Mouse (Mus musculus) liver, postnatal 0 days (tissue): ENCODE measurements around the gene Fer1l4. TPM values are rescaled to one million over a fixed set of nuclear protein-coding genes. Genes with fewer than 3 reads are reported as not detected.

Experiments used
- ATAC-seq: fragments of 200-750 bp; cut with Nextera tagmentation; 2 replicates; pipeline ENCODE4 v1.8.0; 2017; ENCODE audit warnings: mild to moderate bottlenecking, moderate library complexity
- DNase-seq: peaks from one replicate; pipeline ENCODE4 v3.0.0-alpha.2; 2016
- H3K27ac ChIP-seq: fragments of 300-500 bp; sonication (generic); 2 replicates; pipeline ENCODE4 v1.5.1; 2014; ENCODE audit warnings: antibody characterized with exemption, moderate library complexity, mild to moderate bottlenecking, low read depth
- H3K27me3 ChIP-seq: fragments of 300-500 bp; sonication (generic); 2 replicates; pipeline ENCODE4 v1.6.1; 2014; ENCODE audit warnings: low read length, control low read depth, mixed read lengths; ENCODE audit not compliant: insufficient read depth
- H3K36me3 ChIP-seq: fragments of 300-500 bp; sonication (generic); replicated peaks from 2 replicates; pipeline ENCODE4 v1.6.1; 2014; ENCODE audit warnings: mild to moderate bottlenecking, control low read depth, low read length, moderate library complexity, mixed read lengths; ENCODE audit not compliant: insufficient read depth
- H3K4me1 ChIP-seq: fragments of 300-500 bp; sonication (generic); 2 replicates; pipeline ENCODE4 v1.6.1; 2014; ENCODE audit warnings: antibody characterized with exemption, mild to moderate bottlenecking, control low read depth; ENCODE audit not compliant: insufficient read depth
- H3K4me2 ChIP-seq: fragments of 300-500 bp; sonication (generic); 2 replicates; pipeline ENCODE4 v1.6.1; 2014; ENCODE audit warnings: low read depth, mild to moderate bottlenecking, low read length, moderate library complexity, mixed read lengths
- H3K4me3 ChIP-seq: fragments of 300-500 bp; sonication (generic); 2 replicates; pipeline ENCODE4 v1.5.1; 2014; ENCODE audit warnings: low read depth, low read length
- H3K9ac ChIP-seq: fragments of 300-500 bp; sonication (generic); replicated peaks from 2 replicates; pipeline ENCODE4 v1.6.1; 2014; ENCODE audit warnings: mild to moderate bottlenecking, moderate library complexity
- H3K9me3 ChIP-seq: fragments of 300-500 bp; sonication (generic); 2 replicates; pipeline ENCODE4 v1.6.1; 2016; ENCODE audit warnings: mild to moderate bottlenecking, control low read depth, low read length, mixed read lengths
- CTCF ChIP-seq: sonication (generic); IDR thresholded peaks from 2 replicates; pipeline ENCODE4 v1.5.1; 2016; ENCODE audit warnings: antibody characterized with exemption, low read depth
- EP300 ChIP-seq: IDR thresholded peaks from 2 replicates; pipeline ENCODE4 v1.6.1; 2016; ENCODE audit warnings: antibody characterized with exemption, low read depth, mild to moderate bottlenecking
- WGBS: fragments of 180-500 bp; shearing (Covaris S2); extraction: QIAGEN DNeasy Blood & Tissue Kit; methylation state at CpG from one replicate; pipeline ENCODE4 v1.1.7; 2014; ENCODE audit not compliant: insufficient replicate concordance; 5-methylcytosine and 5-hydroxymethylcytosine counted together
- polyA plus RNA-seq: library from polyadenylated mRNA; unstranded; fragments of >200 nt; fragmentation: Nextera tagmentation; extraction: Ambion mirVana; gene quantifications from 2 replicates; pipeline ENCODE4 v1.2.1, GENCODE M21; 2015

The Fer1l4 gene
- polyA plus RNA-seq, result not detected in 2 replicates

DNA sequence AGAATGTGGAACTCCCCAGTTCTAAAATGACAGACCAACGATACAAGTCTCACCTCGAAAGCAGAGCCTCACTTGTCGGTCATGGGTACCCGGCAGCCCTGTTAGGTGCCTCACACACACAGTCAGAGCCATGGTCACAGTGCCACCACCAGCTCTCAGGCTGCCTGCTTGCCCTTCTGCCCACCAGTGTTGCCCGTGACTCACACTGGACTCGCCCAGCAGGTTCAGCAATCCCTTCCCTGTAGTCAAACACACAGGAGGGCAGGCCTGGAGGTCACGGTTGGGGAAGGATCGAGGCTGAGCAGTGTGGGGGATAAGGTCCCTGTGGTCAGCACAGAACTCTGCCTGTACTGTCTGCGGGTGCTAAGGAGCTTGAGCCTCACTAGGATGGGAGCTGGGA lies at the start of gene Fer1l4:
TSS of gene Fer1l4 (minus strand) at position 132 of the 400 bp plus-strand sequence.
- no peak for TF ChIP-seq CTCF
- TF ChIP-seq EP300, result no peak
- WGBS, result 58% methylated on average over 9 of the region's 9 CpGs
- DNase-seq (no peak), ATAC-seq (no peak)
- Histone ChIP-seq H3K27me3 (0 out of 2 replicates have a peak, but pooled peaks cover 4% of the 10 kb centered on the region), H3K4me2 (no peak within 1 kb of the TSS), H3K9me3 (no peaks in the 10 kb centered on the region), H3K27ac (no peak within 1 kb of the TSS), H3K9ac (no peak within 1 kb of the TSS), H3K36me3 (no peaks in the 10 kb centered on the region), H3K4me1 (no peaks in the 10 kb centered on the region), H3K4me3 (no peak within 1 kb of the TSS)

DNA sequence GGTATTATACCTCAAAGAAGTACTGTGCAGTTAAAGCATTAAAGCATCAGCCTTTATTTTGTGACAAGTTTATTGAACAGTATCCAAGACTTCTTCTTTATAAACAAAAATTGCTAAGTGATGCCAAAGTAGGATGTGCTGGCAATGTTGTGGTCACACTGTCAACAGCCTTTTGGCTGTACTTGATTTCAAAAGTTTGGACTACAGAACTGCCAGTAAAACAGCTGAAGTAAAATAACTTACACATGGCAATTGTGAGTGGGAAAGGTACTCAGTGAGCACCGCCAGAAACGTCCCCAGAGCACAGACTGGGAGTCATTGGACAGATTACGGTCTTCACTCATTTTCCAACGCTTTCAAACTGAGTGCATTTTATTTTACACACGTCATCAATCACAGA lies 39.2 kb upstream of the Fer1l4 start:
- Histone ChIP-seq H3K9me3 (no peaks in the 10 kb centered on the region), H3K27me3 (no peaks in the 10 kb centered on the region), H3K36me3 (peaks cover 34% of the 10 kb centered on the region), H3K27ac (no peak overlapping the region), H3K9ac (no peak overlapping the region), H3K4me1 (0 out of 2 replicates have a peak, but pooled peaks cover 2% of the 10 kb centered on the region), H3K4me2 (no peak overlapping the region), H3K4me3 (no peak overlapping the region)
- TF ChIP-seq CTCF (no peak), EP300 (no peak)
- 80% methylated on average over 5 of the region's 5 CpGs for WGBS
- DNase-seq, result no peak
- no peak for ATAC-seq

- no peak overlapping the region for H3K9ac ChIP-seq
- no peaks in the 10 kb centered on the region for H3K27me3 ChIP-seq
- H3K9me3 ChIP-seq, result no peaks in the 10 kb centered on the region
- no peak overlapping the region for H3K4me3 ChIP-seq
- 100% methylated on average over 1 of the region's 1 CpGs for WGBS
- 0 out of 2 replicates have a peak, but pooled peaks cover 2% of the 10 kb centered on the region for H3K4me1 ChIP-seq
- DNase-seq (no peak), ATAC-seq (no peak)
- no peak overlapping the region for H3K27ac ChIP-seq
- no peak overlapping the region for H3K4me2 ChIP-seq
- H3K36me3 ChIP-seq, result peaks cover 13% of the 10 kb centered on the region; the same call in 1 of the 2 replicates
- no peak for TF ChIP-seq EP300
- no peak for TF ChIP-seq CTCF
These were observed 37.1 kb upstream of the Fer1l4 start for GRCm38 (mm10) chr2:156089799-156090198.

GRCm38 (mm10) chr2:156087391-156088110 lies 34.8 kb upstream of the Fer1l4 start:
- peaks cover 6% of the 10 kb centered on the region; the same call in 1 of the 2 replicates for H3K36me3 ChIP-seq
- H3K4me1 ChIP-seq, result 0 out of 2 replicates have a peak, but pooled peaks cover 2% of the 10 kb centered on the region
- H3K27me3 ChIP-seq, result no peaks in the 10 kb centered on the region
- TF ChIP-seq CTCF (no peak), EP300 (no peak)
- H3K4me3 ChIP-seq, result no peak overlapping the region
- no peak for DNase-seq
- H3K9me3 ChIP-seq, result no peaks in the 10 kb centered on the region
- no peak for ATAC-seq
- WGBS, result 71% methylated on average over 7 of the region's 7 CpGs
- H3K27ac ChIP-seq, result no peak overlapping the region
- no peak overlapping the region for H3K9ac ChIP-seq
- H3K4me2 ChIP-seq, result no peak overlapping the region

DNA sequence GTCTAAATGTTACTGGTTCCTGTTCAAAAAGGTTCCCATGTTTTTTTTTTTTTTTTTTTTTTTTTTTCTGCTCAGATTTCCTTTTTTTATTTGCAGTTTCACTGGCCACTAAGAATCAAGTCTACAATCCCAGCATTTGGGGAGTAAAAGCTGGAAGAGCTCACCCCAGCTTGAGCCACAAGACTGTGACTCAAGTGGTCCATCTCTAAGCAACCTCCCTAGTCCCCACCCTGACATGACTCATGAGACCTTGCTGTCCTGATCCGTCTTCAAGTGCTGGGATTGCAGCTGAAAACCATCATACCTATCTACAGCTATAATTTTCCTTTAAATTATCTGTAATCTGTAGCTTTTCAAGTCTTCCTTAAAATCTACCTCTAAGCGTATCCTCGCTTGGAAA lies 31.8 kb upstream of the Fer1l4 start:
- no peak for TF ChIP-seq EP300
- no peak for TF ChIP-seq CTCF
- WGBS, result 89% methylated on average over 3 of the region's 3 CpGs
- 0 out of 2 replicates have a peak, but pooled peaks cover under 1% of the 10 kb centered on the region for H3K36me3 ChIP-seq
- no peaks in the 10 kb centered on the region for H3K9me3 ChIP-seq
- peaks cover 2% of the 10 kb centered on the region; the same call in 1 of the 2 replicates for H3K4me1 ChIP-seq
- no peak overlapping the region for H3K4me3 ChIP-seq
- no peak overlapping the region for H3K9ac ChIP-seq
- no peak overlapping the region for H3K27ac ChIP-seq
- ATAC-seq, result no peak
- no peak for DNase-seq
- H3K4me2 ChIP-seq, result no peak overlapping the region
- H3K27me3 ChIP-seq, result no peaks in the 10 kb centered on the region

GRCm38 (mm10) chr2:156080391-156080790 lies 27.6 kb upstream of the Fer1l4 start:
- H3K4me2 ChIP-seq, result no peak overlapping the region
- ATAC-seq, result no peak

More at GRCm38 (mm10) chr2:156080391-156080790, 27.6 kb upstream of the Fer1l4 start:
- Histone ChIP-seq H3K27ac (no peak overlapping the region), H3K9ac (no peak overlapping the region), H3K27me3 (no peaks in the 10 kb centered on the region), H3K4me1 (no peaks in the 10 kb centered on the region; the same call in 1 of the 2 replicates), H3K9me3 (no peaks in the 10 kb centered on the region), H3K36me3 (peaks cover 34% of the 10 kb centered on the region), H3K4me3 (no peak overlapping the region)
- no peak for DNase-seq
- WGBS, result 88% methylated on average over 7 of the region's 7 CpGs
- TF ChIP-seq EP300 (no peak), CTCF (no peak)
